Mouse (Mus musculus) layer of hippocampus, postnatal 10 days (tissue): ENCODE data around the gene Olfr107. TPM values are rescaled to one million over a fixed set of nuclear protein-coding genes. Genes with fewer than 3 reads are reported as not detected.

Experiments used
- DNase-seq, 2 experiments: peaks; one replicate each; pipeline ENCODE4 v3.0.0; 2021; ENCODE audit warnings: low spot score in 2 of 2
- long read RNA-seq: library from polyadenylated mRNA; stranded (forward); transcript quantifications from one replicate; pipeline ENCODE4 v2.0.0, GENCODE M21; 2023
- total RNA-seq, 2 experiments: library from RNA; stranded (reverse); gene quantifications; 2 replicates each; pipeline ENCODE4 v1.2.3; 2021

The Olfr107 gene
- under 1 TPM in 1 of 2 experiments, not detected in 1; 0.11 TPM for total RNA-seq
- long read RNA-seq = 0 reads

DNA sequence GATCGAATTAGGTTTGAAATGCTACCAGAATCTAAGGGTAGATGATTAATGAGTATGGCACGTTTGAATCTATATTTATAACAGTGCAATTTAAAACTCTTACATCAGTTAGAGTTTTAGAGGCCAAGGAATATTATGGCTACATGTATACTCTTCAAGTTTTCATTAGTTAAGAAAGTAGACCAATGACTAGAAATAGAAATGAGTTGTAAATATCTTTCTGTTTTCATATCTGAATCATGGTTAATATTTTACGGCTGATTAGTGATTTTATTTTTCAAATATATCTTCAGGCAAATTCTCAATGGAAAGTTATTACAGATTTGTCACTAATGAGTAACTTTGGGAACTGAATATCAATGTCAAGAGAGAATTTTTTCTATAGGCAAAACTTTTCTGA, at the start of gene Olfr107:
Gene Olfr107, plus strand, starts transcription at position 301 of the 400 bp plus-strand sequence.
- no peak for DNase-seq

DNA sequence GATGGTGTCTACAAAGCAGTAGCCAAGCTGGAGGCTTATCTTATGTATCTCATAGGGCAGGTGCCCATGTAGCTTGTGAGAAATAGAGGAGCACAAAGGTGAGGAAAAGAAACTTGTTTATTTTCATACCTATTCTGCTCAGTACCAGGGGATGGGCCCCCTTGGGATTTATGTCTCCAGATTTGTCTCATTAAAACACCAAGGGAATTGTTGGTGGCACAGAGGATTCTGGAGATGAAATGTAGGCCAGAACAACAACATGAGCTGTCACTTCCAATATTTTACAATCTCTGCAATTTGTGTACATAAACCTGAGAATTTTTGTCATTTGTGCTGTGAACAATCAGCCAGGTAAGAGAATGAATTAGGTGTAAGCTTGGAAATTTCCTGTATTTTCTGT, 39.7 kb upstream of the Olfr107 start, which contains the start of gene Olfr104-ps:
Gene Olfr104-ps, plus strand, starts transcription at position 301 of the 400 bp plus-strand sequence.
- DNase-seq = no peak

DNA sequence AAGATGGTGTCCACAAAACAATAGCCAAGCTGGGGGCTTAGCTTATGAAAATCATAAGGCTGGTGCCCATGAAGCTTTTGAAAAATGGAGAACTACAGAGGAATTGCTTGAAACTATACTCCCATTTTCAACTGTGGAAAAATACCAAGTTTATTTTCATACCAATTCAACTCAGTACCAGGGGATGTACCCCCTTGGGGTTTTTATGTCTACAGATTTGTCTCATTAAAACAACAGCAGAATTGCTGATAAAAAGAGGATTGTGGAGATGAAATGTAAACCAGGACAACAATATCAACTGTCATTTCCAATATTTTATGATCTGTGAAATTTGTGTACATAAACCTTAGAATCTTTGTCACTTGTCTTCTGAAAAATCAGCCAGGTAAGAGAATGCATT, 20.3 kb upstream of the Olfr107 start, which contains the start of gene Olfr105-ps:
Gene Olfr105-ps, plus strand, starts transcription at position 301 of the 400 bp plus-strand sequence.
- DNase-seq = no peak

DNA sequence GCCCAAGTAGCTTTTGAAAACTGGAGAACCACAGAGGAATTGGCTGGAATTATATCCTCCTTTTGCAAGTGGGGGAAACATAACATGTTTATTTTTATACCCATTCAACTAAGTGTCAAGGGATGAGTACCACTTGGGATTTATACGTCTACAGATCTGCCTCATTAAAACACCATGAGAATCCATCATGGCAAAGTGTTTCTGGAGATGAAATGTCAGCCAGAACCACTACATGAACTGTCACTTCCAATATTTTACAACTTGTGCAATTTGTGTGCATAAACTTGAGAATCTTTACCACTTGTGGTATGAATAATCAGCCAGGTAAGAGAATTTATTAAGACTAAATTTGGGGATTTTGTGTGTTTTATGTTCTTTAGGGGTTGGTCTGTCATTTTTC, 8.9 kb upstream of the Olfr107 start, which contains the start of gene Olfr106-ps:
Gene Olfr106-ps, plus strand, starts transcription at position 301 of the 400 bp plus-strand sequence.
- no peak for DNase-seq

DNA sequence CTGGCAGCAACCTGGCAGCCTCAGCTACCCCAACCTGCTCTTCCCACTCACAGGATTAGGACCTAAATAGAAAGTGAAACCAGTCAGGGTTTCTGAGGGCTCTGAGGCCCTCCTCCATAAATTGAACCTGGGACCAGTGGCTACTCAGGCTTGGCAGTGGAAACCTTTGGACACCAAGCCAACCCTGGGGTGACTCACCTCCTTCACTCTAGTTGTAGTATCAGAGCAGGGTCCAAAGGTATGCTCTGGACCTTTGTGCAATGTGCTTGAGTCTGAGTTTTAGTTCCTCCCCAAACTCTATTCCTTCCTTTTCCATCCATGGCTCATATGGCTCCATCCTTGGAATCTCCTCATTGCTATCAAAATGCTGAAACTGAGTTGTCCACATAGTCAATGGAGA, 14.4 kb downstream of the Olfr107 start:
- DNase-seq = no peak

DNA sequence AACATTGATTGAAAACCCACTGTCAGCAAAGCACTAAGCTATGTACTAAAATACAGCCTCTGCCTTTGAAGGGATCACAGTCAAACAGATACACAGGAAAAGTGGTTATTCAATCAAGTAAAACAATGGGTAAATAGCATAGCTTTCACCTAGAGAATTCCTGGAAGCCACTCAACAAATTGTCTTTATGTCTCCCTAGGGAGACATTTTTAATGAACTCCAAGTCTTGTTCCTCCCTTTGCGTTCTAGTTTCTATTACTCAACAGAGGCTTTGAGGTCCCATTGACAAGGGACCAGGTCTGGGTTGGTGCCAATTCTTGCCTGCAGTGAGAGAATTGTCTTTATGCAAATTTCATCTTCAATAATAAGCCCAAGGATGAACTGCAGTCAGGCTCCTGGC, 46.2 kb downstream of the Olfr107 start, which contains the start of gene Olfr108:
Gene Olfr108, plus strand, starts transcription at position 301 of the 400 bp plus-strand sequence.
- DNase-seq = no peak

Other genes with a start within 250 kb of the Olfr107 start
- gene Olfr93, start 237.7 kb upstream of the Olfr107 start, total RNA-seq = not detected
- gene Ubd, start 205.3 kb upstream of the Olfr107 start, total RNA-seq = not detected
- not detected for gene Olfr94, start 198.2 kb upstream of the Olfr107 start, total RNA-seq
- gene Olfr95, start 186.1 kb upstream of the Olfr107 start, total RNA-seq = not detected
- gene Olfr96, start 179.1 kb upstream of the Olfr107 start, total RNA-seq = not detected
- gene Olfr97, start 161.9 kb upstream of the Olfr107 start, total RNA-seq = not detected
- not detected for gene Olfr98, start 135.5 kb upstream of the Olfr107 start, total RNA-seq
- gene H2-M3, start 129.0 kb upstream of the Olfr107 start, total RNA-seq = 1 to 10 TPM; 1.7 to 2.5 TPM
- gene Olfr99, start 115.8 kb upstream of the Olfr107 start, total RNA-seq = not detected
- gene Olfr101, start 94.9 kb upstream of the Olfr107 start, total RNA-seq = not detected
- not detected for gene Olfr102, start 82.2 kb upstream of the Olfr107 start, total RNA-seq
- gene Olfr103, start 59.5 kb upstream of the Olfr107 start, total RNA-seq = not detected
- gene Olfr104-ps, start 39.6 kb upstream of the Olfr107 start, total RNA-seq = not detected
- not detected for gene Olfr105-ps, start 20.2 kb upstream of the Olfr107 start, total RNA-seq
- not detected for gene Olfr106-ps, start 8.8 kb upstream of the Olfr107 start, total RNA-seq
- not detected for gene Olfr108, start 46.3 kb downstream of the Olfr107 start, total RNA-seq
- not detected for gene Olfr109, start 59.7 kb downstream of the Olfr107 start, total RNA-seq
- not detected for gene H2-M2, start 84.3 kb downstream of the Olfr107 start, total RNA-seq
- gene Olfr110, start 93.2 kb downstream of the Olfr107 start, total RNA-seq = not detected
- gene Olfr111, start 108.8 kb downstream of the Olfr107 start, total RNA-seq = not detected
- not detected for gene Olfr112, start 170.2 kb downstream of the Olfr107 start, total RNA-seq
- not detected for gene Olfr113, start 178.4 kb downstream of the Olfr107 start, total RNA-seq
- gene Olfr114, start 193.5 kb downstream of the Olfr107 start, total RNA-seq = not detected
- gene Olfr115, start 227.9 kb downstream of the Olfr107 start, total RNA-seq = not detected
- gene Olfr116, start 228.0 kb downstream of the Olfr107 start, total RNA-seq = not detected